Mouse (Mus musculus) right cerebral cortex, postnatal 25 days (tissue): ENCODE measurements around the gene Gm20388.

Source experiments
- DNase-seq: peaks from one replicate; pipeline ENCODE4 v3.0.0; 2022

Gm20388 gene

GRCm38 (mm10) chr8:122193521-122193920 lies 2282.9 kb downstream of the Gm20388 start:
- DNase-seq, result no peak

- peak; percentile 30 for DNase-seq
These were observed 2283.8 kb downstream of the Gm20388 start for GRCm38 (mm10) chr8:122194396-122194795.

- DNase-seq, result no peak
These were observed 2286.7 kb downstream of the Gm20388 start for GRCm38 (mm10) chr8:122197342-122197741.

- DNase-seq, result no peak
These were observed 2287.9 kb downstream of the Gm20388 start for GRCm38 (mm10) chr8:122198378-122199025.

GRCm38 (mm10) chr8:122199191-122199590 lies 2288.6 kb downstream of the Gm20388 start:
- no peak for DNase-seq

- DNase-seq, result no peak
These were observed 2289.2 kb downstream of the Gm20388 start for GRCm38 (mm10) chr8:122199841-122200240.

- no peak for DNase-seq
These were observed 2300.9 kb downstream of the Gm20388 start for GRCm38 (mm10) chr8:122211591-122211990.

GRCm38 (mm10) chr8:122215630-122216029 lies 2305.0 kb downstream of the Gm20388 start:
- DNase-seq, result no peak

GRCm38 (mm10) chr8:122216433-122216832 lies 2305.8 kb downstream of the Gm20388 start:
- no peak for DNase-seq

GRCm38 (mm10) chr8:122217456-122218177 lies 2307.0 kb downstream of the Gm20388 start:
- no peak for DNase-seq

- no peak for DNase-seq
These were observed 2313.5 kb downstream of the Gm20388 start for GRCm38 (mm10) chr8:122223976-122224649.

GRCm38 (mm10) chr8:122224650-122225022 lies 2314.0 kb downstream of the Gm20388 start:
- DNase-seq, result peak; percentile 20

GRCm38 (mm10) chr8:122225446-122225845 lies 2314.8 kb downstream of the Gm20388 start:
- no peak for DNase-seq

- no peak for DNase-seq
These were observed 2316.7 kb downstream of the Gm20388 start for GRCm38 (mm10) chr8:122227345-122227744.

GRCm38 (mm10) chr8:122228792-122229575 lies 2318.3 kb downstream of the Gm20388 start:
- DNase-seq, result no peak

- DNase-seq, result peak; percentile 42
These were observed 2319.4 kb downstream of the Gm20388 start for GRCm38 (mm10) chr8:122229819-122230711.

- DNase-seq, result peak; percentile 82
These were observed 2320.2 kb downstream of the Gm20388 start for GRCm38 (mm10) chr8:122230712-122231337.

GRCm38 (mm10) chr8:122234055-122234454 lies 2323.4 kb downstream of the Gm20388 start:
- DNase-seq, result no peak

- DNase-seq, result no peak
These were observed 2325.9 kb downstream of the Gm20388 start for GRCm38 (mm10) chr8:122236521-122236920.

- no peak for DNase-seq
These were observed 2327.6 kb downstream of the Gm20388 start for GRCm38 (mm10) chr8:122238225-122238624.

GRCm38 (mm10) chr8:122238731-122239130 lies 2328.1 kb downstream of the Gm20388 start:
- no peak for DNase-seq
